Mouse (Mus musculus) embryonic facial prominence, embryonic 12.5 days (tissue): ENCODE results near the gene Rsph3a. TPM values are rescaled to one million over a fixed set of nuclear protein-coding genes. Genes with fewer than 3 reads are reported as not detected.

Source experiments
- ATAC-seq: fragments of 200-750 bp; cut with Nextera tagmentation; 2 replicates; pipeline ENCODE4 v1.8.0; 2017; ENCODE audit not compliant: insufficient number of reproducible peaks, insufficient read depth, low FRiP score, low TSS enrichment
- H3K27ac ChIP-seq: fragments of 300-500 bp; sonication (generic); 2 replicates; pipeline ENCODE4 v1.5.1; 2016; ENCODE audit warnings: mild to moderate bottlenecking
- H3K27me3 ChIP-seq: fragments of 300-500 bp; sonication (generic); 2 replicates; pipeline ENCODE4 v1.6.1; 2016; ENCODE audit warnings: mild to moderate bottlenecking, moderate library complexity
- H3K36me3 ChIP-seq: fragments of 300-500 bp; sonication (generic); 2 replicates; pipeline ENCODE4 v1.6.1; 2016; ENCODE audit warnings: mild to moderate bottlenecking
- H3K4me1 ChIP-seq: fragments of 300-500 bp; sonication (generic); 2 replicates; pipeline ENCODE4 v1.6.1; 2016
- H3K4me2 ChIP-seq: fragments of 300-500 bp; sonication (generic); replicated peaks from 2 replicates; pipeline ENCODE4 v1.6.1; 2016; ENCODE audit warnings: mild to moderate bottlenecking, moderate library complexity
- H3K4me3 ChIP-seq: fragments of 300-500 bp; sonication (generic); 2 replicates; pipeline ENCODE4 v1.5.1; 2016; ENCODE audit warnings: mild to moderate bottlenecking
- H3K9ac ChIP-seq: fragments of 300-500 bp; sonication (generic); 2 replicates; pipeline ENCODE4 v1.6.1; 2016; ENCODE audit warnings: mild to moderate bottlenecking, moderate library complexity
- H3K9me3 ChIP-seq: fragments of 300-500 bp; sonication (generic); 2 replicates; pipeline ENCODE4 v1.6.1; 2016; ENCODE audit warnings: mild to moderate bottlenecking, moderate library complexity
- WGBS: fragments of 180-500 bp; shearing (Covaris S2); methylation state at CpG from one replicate; pipeline ENCODE4 v1.1.7; 2016; 5-methylcytosine and 5-hydroxymethylcytosine counted together
- polyA plus RNA-seq: library from polyadenylated mRNA; unstranded; fragments of >200 nt; fragmentation: Nextera tagmentation; extraction: Ambion mirVana; gene quantifications from 2 replicates; pipeline ENCODE4 v1.2.1, GENCODE M21; 2016

Gene Rsph3a
- polyA plus RNA-seq, 1 experiment from 2014 or later: 50.0 TPM

- no peak for ATAC-seq
- Histone ChIP-seq H3K9me3 (peaks cover 4% of the 10 kb centered on the region; the same call in 1 of the 2 replicates), H3K9ac (no peak overlapping the region), H3K36me3 (no peaks in the 10 kb centered on the region), H3K4me2 (no peak overlapping the region), H3K4me1 (no peaks in the 10 kb centered on the region), H3K27me3 (no peaks in the 10 kb centered on the region), H3K4me3 (no peak overlapping the region), H3K27ac (no peak overlapping the region)
- WGBS: 84% methylated on average over 9 of the region's 9 CpGs
Observed at GRCm38 (mm10) chr17:7915791-7916190, 29.6 kb upstream of the Rsph3a start.

GRCm38 (mm10) chr17:7916782-7917574 lies 28.4 kb upstream of the Rsph3a start:
- Histone ChIP-seq H3K27ac (no peak overlapping the region), H3K9ac (no peak overlapping the region), H3K4me3 (no peak overlapping the region), H3K27me3 (no peaks in the 10 kb centered on the region), H3K4me1 (no peaks in the 10 kb centered on the region), H3K36me3 (no peaks in the 10 kb centered on the region), H3K9me3 (no peaks in the 10 kb centered on the region), H3K4me2 (no peak overlapping the region)
- 82% methylated on average over 12 of the region's 12 CpGs for WGBS
- ATAC-seq: no peak

GRCm38 (mm10) chr17:7918355-7918754 lies 27.1 kb upstream of the Rsph3a start:
- Histone ChIP-seq H3K36me3 (no peaks in the 10 kb centered on the region), H3K27ac (no peak overlapping the region), H3K9me3 (no peaks in the 10 kb centered on the region), H3K9ac (no peak overlapping the region), H3K4me2 (no peak overlapping the region), H3K4me3 (no peak overlapping the region), H3K4me1 (no peaks in the 10 kb centered on the region), H3K27me3 (no peaks in the 10 kb centered on the region)
- no peak for ATAC-seq
- 80% methylated on average over 2 of the region's 2 CpGs for WGBS

- H3K9ac ChIP-seq: no peak overlapping the region
- no peak overlapping the region for H3K4me2 ChIP-seq
- no peaks in the 10 kb centered on the region for H3K36me3 ChIP-seq
- ATAC-seq: no peak
- no peaks in the 10 kb centered on the region for H3K9me3 ChIP-seq
- H3K27me3 ChIP-seq: no peaks in the 10 kb centered on the region
- H3K27ac ChIP-seq: no peak overlapping the region
- no peaks in the 10 kb centered on the region for H3K4me1 ChIP-seq
- WGBS: 54% methylated on average over 2 of the region's 2 CpGs
- H3K4me3 ChIP-seq: no peak overlapping the region
Observed at GRCm38 (mm10) chr17:7919209-7919608, 26.2 kb upstream of the Rsph3a start.

- Histone ChIP-seq H3K4me3 (no peak overlapping the region), H3K27ac (no peak overlapping the region), H3K36me3 (no peaks in the 10 kb centered on the region), H3K9me3 (no peaks in the 10 kb centered on the region), H3K9ac (no peak overlapping the region), H3K4me1 (no peaks in the 10 kb centered on the region), H3K4me2 (no peak overlapping the region), H3K27me3 (no peaks in the 10 kb centered on the region)
- WGBS: 85% methylated on average over 5 of the region's 5 CpGs
- ATAC-seq: no peak
Observed at GRCm38 (mm10) chr17:7922564-7922963, 22.9 kb upstream of the Rsph3a start.

GRCm38 (mm10) chr17:7924185-7924725 lies 21.2 kb upstream of the Rsph3a start:
- H3K36me3 ChIP-seq: no peaks in the 10 kb centered on the region
- H3K27ac ChIP-seq: no peak overlapping the region
- H3K27me3 ChIP-seq: no peaks in the 10 kb centered on the region
- H3K4me3 ChIP-seq: no peak overlapping the region
- H3K4me1 ChIP-seq: 0 out of 2 replicates have a peak, but pooled peaks cover 3% of the 10 kb centered on the region
- ATAC-seq: no peak
- no peak overlapping the region for H3K9ac ChIP-seq
- H3K9me3 ChIP-seq: no peaks in the 10 kb centered on the region
- WGBS: 89% methylated on average over 13 of the region's 13 CpGs
- no peak overlapping the region for H3K4me2 ChIP-seq

- no peak within 1 kb of the TSS for H3K27ac ChIP-seq
- 0 out of 2 replicates have a peak, but pooled peaks cover 3% of the 10 kb centered on the region for H3K4me1 ChIP-seq
- ATAC-seq: no peak
- H3K4me3 ChIP-seq: no peak within 1 kb of the TSS
- H3K36me3 ChIP-seq: no peaks in the 10 kb centered on the region
- H3K9me3 ChIP-seq: no peaks in the 10 kb centered on the region
- 64% methylated on average over 13 of the region's 13 CpGs for WGBS
- no peak within 1 kb of the TSS for H3K4me2 ChIP-seq
- H3K9ac ChIP-seq: no peak within 1 kb of the TSS
- no peaks in the 10 kb centered on the region for H3K27me3 ChIP-seq
Observed at GRCm38 (mm10) chr17:7925413-7926160, 19.8 kb upstream of the Rsph3a start, which contains the start of gene Tagap. Gene Tagap (plus strand): TSS chr17:7926000.

- ATAC-seq: no peak
- no peak overlapping the region for H3K4me2 ChIP-seq
- H3K4me3 ChIP-seq: no peak overlapping the region
- H3K27ac ChIP-seq: no peak overlapping the region
- peaks cover 10% of the 10 kb centered on the region for H3K4me1 ChIP-seq
- H3K9ac ChIP-seq: no peak overlapping the region
- no peaks in the 10 kb centered on the region for H3K27me3 ChIP-seq
- H3K36me3 ChIP-seq: no peaks in the 10 kb centered on the region
- 74% methylated on average over 24 of the region's 24 CpGs for WGBS
- H3K9me3 ChIP-seq: no peaks in the 10 kb centered on the region
Observed at GRCm38 (mm10) chr17:7927582-7928535, 17.6 kb upstream of the Rsph3a start.

GRCm38 (mm10) chr17:7928662-7929061 lies 16.8 kb upstream of the Rsph3a start:
- peaks cover 10% of the 10 kb centered on the region for H3K4me1 ChIP-seq
- ATAC-seq: no peak
- H3K27ac ChIP-seq: no peak overlapping the region
- no peak overlapping the region for H3K9ac ChIP-seq
- H3K9me3 ChIP-seq: no peaks in the 10 kb centered on the region
- 82% methylated on average over 6 of the region's 6 CpGs for WGBS
- no peaks in the 10 kb centered on the region for H3K27me3 ChIP-seq
- H3K36me3 ChIP-seq: no peaks in the 10 kb centered on the region
- H3K4me3 ChIP-seq: no peak overlapping the region
- no peak overlapping the region for H3K4me2 ChIP-seq

GRCm38 (mm10) chr17:7929279-7929678 lies 16.1 kb upstream of the Rsph3a start:
- no peaks in the 10 kb centered on the region for H3K27me3 ChIP-seq
- no peak overlapping the region for H3K4me3 ChIP-seq
- WGBS: 28% methylated on average over 8 of the region's 8 CpGs
- no peak overlapping the region for H3K27ac ChIP-seq
- H3K4me2 ChIP-seq: no peak overlapping the region
- no peaks in the 10 kb centered on the region for H3K36me3 ChIP-seq
- H3K4me1 ChIP-seq: peaks cover 10% of the 10 kb centered on the region
- ATAC-seq: no peak
- H3K9me3 ChIP-seq: no peaks in the 10 kb centered on the region
- H3K9ac ChIP-seq: no peak overlapping the region
